Mouse (Mus musculus): ENCODE results near the gene Snca.

The Snca gene

GRCm38 (mm10) chr6:60754975-60755374 lies 74.7 kb downstream of the Snca start:
- no peak for TF ChIP-seq GATA4 (IDR thresholded peaks at IDR 0.05; ENCODE audit: insufficient replicate concordance, low read length)

- TF ChIP-seq GATA4 (IDR thresholded peaks at IDR 0.05; ENCODE audit: insufficient replicate concordance, low read length): no peak
Measured at GRCm38 (mm10) chr6:60745965-60746364, 83.7 kb downstream of the Snca start.

GRCm38 (mm10) chr6:60741427-60742071 lies 88.1 kb downstream of the Snca start:
- no peak for TF ChIP-seq GATA4 (IDR thresholded peaks at IDR 0.05; ENCODE audit: insufficient replicate concordance, low read length)

GRCm38 (mm10) chr6:60739776-60740175 lies 89.9 kb downstream of the Snca start:
- no peak for TF ChIP-seq GATA4 (IDR thresholded peaks at IDR 0.05; ENCODE audit: insufficient replicate concordance, low read length)

DNA sequence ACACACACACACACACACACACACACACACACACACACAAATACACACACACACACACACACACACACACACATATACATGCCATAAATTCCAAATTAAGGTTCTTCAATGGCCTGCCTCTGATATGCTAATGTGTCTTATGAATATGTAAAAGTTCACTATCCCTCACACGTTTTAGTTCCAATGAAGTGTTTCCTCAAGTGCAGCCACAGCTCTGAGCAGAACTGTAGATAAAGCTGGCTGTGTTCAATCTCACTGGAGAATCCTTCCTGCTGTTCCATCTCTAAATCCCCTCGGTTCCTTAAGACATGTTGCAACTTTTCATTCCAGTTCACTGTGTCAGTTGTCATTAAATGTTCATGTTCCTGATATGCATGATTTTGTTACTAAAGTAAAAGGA lies 98.5 kb downstream of the Snca start:
- TF ChIP-seq GATA4 (IDR thresholded peaks at IDR 0.05; ENCODE audit: insufficient replicate concordance, low read length): no peak

- no peak for TF ChIP-seq GATA4 (IDR thresholded peaks at IDR 0.05; ENCODE audit: insufficient replicate concordance, low read length)
Measured at GRCm38 (mm10) chr6:60724110-60724829, 105.4 kb downstream of the Snca start.

- TF ChIP-seq GATA4 (IDR thresholded peaks at IDR 0.05; ENCODE audit: insufficient replicate concordance, low read length): no peak
Measured at GRCm38 (mm10) chr6:60717566-60717965, 112.1 kb downstream of the Snca start.

DNA sequence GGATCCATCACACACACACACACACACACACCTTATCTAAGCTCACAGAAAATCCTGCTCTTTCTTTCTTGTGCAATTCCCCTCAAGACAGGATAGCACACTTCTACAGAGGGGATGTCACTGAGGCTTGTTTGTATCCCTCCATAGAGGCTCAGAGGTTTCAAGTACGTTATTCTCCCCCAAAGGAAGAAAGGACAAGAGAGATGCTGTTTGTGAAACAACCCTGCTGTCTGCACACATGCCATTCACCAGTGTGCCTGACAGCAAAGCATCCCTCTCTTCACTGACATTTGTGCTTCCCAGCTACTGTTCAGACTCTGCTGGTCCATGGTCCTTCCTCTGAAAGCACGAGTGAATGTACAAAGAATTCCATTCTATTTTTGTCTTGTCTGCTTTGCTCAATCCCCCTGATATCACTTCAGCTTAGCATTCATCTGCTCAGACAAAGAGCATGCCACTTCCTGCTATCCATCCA lies 119.6 kb downstream of the Snca start:
- no peak for TF ChIP-seq GATA4 (IDR thresholded peaks at IDR 0.05; ENCODE audit: insufficient replicate concordance, low read length)

DNA sequence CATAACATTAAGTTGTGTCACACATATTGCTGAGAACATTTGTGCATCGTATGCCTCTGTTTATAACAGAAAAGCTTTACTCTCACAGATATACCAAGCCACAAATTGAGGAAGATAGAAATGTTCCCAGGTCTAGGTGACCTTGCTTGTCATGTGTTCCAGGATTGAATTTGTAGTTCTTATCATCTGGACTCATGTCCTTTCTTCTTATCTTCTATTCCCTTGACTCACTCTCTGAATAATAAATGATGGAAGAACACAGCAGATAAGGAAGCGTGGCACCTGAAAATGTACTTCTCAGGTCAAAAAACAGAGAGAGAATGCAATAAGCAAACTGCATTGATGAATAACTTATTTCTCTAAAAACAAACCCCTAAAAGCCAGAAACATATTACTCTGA lies 131.6 kb downstream of the Snca start:
- TF ChIP-seq GATA4 (IDR thresholded peaks at IDR 0.05; ENCODE audit: insufficient replicate concordance, low read length): no peak

GRCm38 (mm10) chr6:60682233-60682632 lies 147.4 kb downstream of the Snca start:
- TF ChIP-seq GATA4 (IDR thresholded peaks at IDR 0.05; ENCODE audit: insufficient replicate concordance, low read length): no peak
